Mouse (Mus musculus) neutrophil, adult 65 days (primary cell): ENCODE results near the gene Gria2. TPM values are rescaled to one million over a fixed set of nuclear protein-coding genes. Genes with fewer than 3 reads are reported as not detected.

Source experiments
- total RNA-seq: library from RNA; stranded (reverse); gene quantifications from 2 replicates; pipeline ENCODE4 v1.2.4, GENCODE M21; 2023

The Gria2 gene
- not detected in 2 replicates for total RNA-seq

DNA sequence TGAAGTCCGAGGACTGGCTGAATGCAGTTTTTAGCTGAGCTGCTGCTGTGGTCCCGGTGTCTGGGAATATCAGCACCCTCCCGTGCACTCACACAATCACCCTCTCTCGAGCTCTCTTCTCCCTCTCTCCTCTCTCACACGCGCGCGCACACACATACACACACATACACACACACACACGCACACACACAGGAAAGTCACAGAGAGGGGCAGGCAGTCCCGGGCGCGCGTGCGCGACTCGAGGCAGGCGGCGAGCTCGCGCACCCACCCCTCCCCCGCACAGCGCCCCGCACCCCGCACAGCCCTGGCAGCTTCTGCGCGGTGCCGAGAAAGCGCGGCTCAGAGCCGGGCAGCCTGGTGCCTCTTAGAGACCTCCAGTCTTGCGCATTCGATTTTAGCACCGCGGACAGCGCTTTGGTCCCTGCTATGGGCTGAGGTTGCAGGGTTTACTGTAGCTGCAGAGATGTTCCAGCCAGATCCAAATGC, at the start of gene Gria2:
Gene Gria2, minus strand, starts transcription at position 240 of the 486 bp plus-strand sequence.

Other genes starting within 250 kb of the Gria2 start
- not detected in 2 replicates for gene Glrb, start 110.8 kb upstream of the Gria2 start, total RNA-seq
- gene Pdgfc, start 233.6 kb upstream of the Gria2 start, total RNA-seq = not detected in 2 replicates